Mouse (Mus musculus) stomach, postnatal 0 days (tissue): ENCODE measurements around the gene Mrpl58.

ENCODE experiments used
- CTCF ChIP-seq: IDR thresholded peaks from 2 replicates; pipeline ENCODE4 v1.5.1; 2016; ENCODE audit warnings: antibody characterized with exemption, low read depth, mild to moderate bottlenecking, moderate library complexity
- EP300 ChIP-seq: optimal IDR thresholded peaks from 2 replicates; pipeline ENCODE3; 2016; ENCODE audit warnings: antibody characterized with exemption

DNA sequence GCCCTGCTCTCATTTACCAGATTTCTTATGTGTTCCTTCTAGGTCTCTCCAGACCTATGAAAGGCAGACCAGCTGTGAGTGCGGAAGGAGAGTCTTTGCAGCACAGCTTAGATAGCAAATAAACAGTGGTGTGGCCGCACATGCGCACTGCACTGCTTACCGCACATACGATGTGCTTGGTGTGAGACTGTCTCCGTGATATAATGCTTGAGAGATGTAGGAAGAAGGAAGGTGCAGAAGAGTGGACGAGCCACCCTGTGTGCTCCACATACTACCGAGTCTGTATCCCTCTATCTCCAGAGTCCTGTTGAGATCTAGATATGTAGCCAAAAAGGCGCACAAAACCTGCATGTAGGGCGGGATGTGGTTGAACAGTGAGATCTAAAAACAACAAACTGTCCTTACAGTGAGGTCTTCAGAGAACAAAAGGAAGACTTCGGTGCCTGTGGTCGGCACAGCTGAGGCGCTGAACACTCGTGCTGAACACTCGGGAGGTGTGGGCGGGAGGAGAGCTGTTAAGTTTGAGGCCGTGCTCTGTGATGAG is 3.4 kb downstream of the Mrpl58 start:
- TF ChIP-seq CTCF (no peak), EP300 (no peak)
